Mouse (Mus musculus) hindbrain, embryonic 10.5 days (tissue): ENCODE measurements around the gene Coil. TPM values are rescaled to one million over a fixed set of nuclear protein-coding genes. Genes with fewer than 3 reads are reported as not detected.

Experiments
- DNase-seq: peaks from one replicate; pipeline ENCODE4 v3.0.0-alpha.2; 2017; ENCODE audit warnings: low spot score
- H3K27ac ChIP-seq: fragments of 300-500 bp; sonication (generic); 2 replicates; pipeline ENCODE4 v1.5.1; 2016; ENCODE audit warnings: mild to moderate bottlenecking, moderate library complexity
- H3K27me3 ChIP-seq: fragments of 300-500 bp; sonication (generic); 2 replicates; pipeline ENCODE4 v1.6.1; 2016; ENCODE audit warnings: mild to moderate bottlenecking; ENCODE audit not compliant: poor library complexity, insufficient read depth, severe bottlenecking
- H3K36me3 ChIP-seq: fragments of 300-500 bp; sonication (generic); 2 replicates; pipeline ENCODE4 v1.6.1; 2016; ENCODE audit warnings: mild to moderate bottlenecking, moderate library complexity
- H3K4me1 ChIP-seq: fragments of 300-500 bp; sonication (generic); replicated peaks from 2 replicates; pipeline ENCODE4 v1.6.1; 2016; ENCODE audit warnings: mild to moderate bottlenecking
- H3K4me3 ChIP-seq: fragments of 300-500 bp; sonication (generic); 2 replicates; pipeline ENCODE4 v1.5.1; 2016; ENCODE audit warnings: mild to moderate bottlenecking, moderate library complexity
- H3K9me3 ChIP-seq: fragments of 300-500 bp; sonication (generic); 2 replicates; pipeline ENCODE4 v1.6.1; 2016; ENCODE audit warnings: mild to moderate bottlenecking, moderate library complexity
- WGBS: fragments of 180-500 bp; shearing (Covaris S2); methylation state at CpG from one replicate; pipeline ENCODE4 v1.1.7; 2016; 5-methylcytosine and 5-hydroxymethylcytosine counted together
- polyA plus RNA-seq: library from polyadenylated mRNA; unstranded; fragments of >200 nt; fragmentation: Nextera tagmentation; extraction: Ambion mirVana; gene quantifications from 2 replicates; pipeline ENCODE4 v1.2.1, GENCODE M21; 2016

The Coil gene
- polyA plus RNA-seq, 1 experiment from 2014 or later = 25.9 TPM

DNA sequence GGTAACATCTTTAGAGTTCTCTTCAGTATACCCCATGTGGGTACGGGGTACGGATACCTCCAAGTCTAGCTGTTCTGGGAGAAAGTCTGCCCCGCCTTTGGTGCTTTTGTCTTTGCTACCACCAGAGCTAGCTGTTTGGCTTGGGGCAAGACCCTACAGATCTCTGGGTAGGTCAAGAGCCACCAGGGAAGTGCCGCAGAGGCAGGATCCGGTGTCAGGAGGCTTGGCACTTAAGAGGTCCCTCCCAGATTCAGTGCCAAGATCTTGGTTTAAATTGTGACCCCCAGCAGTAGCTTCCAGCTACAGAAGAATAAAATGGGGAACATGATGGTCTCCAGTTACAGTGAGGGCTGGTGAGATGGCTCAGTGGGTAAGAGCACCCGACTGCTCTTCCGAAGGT, 31.5 kb downstream of the Coil start:
- no peak overlapping the region for H3K27ac ChIP-seq
- peaks cover 32% of the 10 kb centered on the region for H3K27me3 ChIP-seq
- H3K36me3 ChIP-seq = no peaks in the 10 kb centered on the region
- H3K4me1 ChIP-seq = peaks cover 27% of the 10 kb centered on the region
- no peak for DNase-seq
- no peaks in the 10 kb centered on the region for H3K9me3 ChIP-seq
- no peak overlapping the region for H3K4me3 ChIP-seq
- 93% methylated on average over 7 of the region's 7 CpGs for WGBS

DNA sequence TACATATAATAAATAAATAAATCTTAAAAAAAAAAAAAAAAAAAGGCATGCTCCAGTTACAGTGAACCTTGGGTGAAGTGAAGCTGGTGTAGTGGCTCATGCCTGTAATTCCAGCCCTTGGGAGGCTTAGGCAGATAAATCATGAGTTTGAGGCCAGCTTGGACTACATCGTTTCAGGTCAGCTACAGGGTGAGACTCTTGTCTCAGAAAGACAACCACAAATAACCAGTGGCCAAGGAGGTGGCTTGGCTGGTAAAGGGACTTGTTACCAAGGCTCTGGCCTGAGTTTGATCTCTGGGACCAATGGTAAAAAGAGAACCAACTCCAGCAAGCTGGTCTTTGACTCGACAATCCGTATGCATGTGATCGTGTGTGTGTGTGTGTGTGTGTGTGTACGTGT, 32.0 kb downstream of the Coil start:
- Histone ChIP-seq H3K36me3 (no peaks in the 10 kb centered on the region), H3K27me3 (peaks cover 32% of the 10 kb centered on the region), H3K4me3 (no peak overlapping the region), H3K27ac (no peak overlapping the region), H3K9me3 (no peaks in the 10 kb centered on the region), H3K4me1 (peaks cover 27% of the 10 kb centered on the region)
- no peak for DNase-seq
- 93% methylated on average over 5 of the region's 5 CpGs for WGBS

DNA sequence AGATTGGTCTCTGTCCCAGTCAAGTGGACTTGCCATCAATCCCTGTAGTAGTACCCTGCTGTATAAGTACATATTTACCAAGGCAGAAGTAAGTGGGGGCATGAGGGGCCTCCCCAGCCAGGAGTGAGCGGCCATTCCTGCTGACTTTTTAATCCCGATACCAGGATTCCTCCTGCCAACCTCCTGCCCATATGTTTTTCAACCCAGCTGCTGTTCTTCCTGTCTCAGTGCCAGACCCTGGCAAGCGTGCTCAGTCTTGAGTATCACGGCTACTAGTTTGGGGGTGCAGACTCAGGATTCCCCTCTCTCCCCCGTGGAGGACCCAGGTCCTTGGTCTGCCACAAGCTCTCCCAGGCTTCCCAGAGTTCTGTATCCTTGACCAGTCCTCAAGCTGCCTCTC, 32.6 kb downstream of the Coil start:
- WGBS = 86% methylated on average over 5 of the region's 5 CpGs
- Histone ChIP-seq H3K27ac (no peak overlapping the region), H3K4me1 (peaks cover 27% of the 10 kb centered on the region), H3K4me3 (no peak overlapping the region), H3K27me3 (peaks cover 32% of the 10 kb centered on the region), H3K9me3 (no peaks in the 10 kb centered on the region), H3K36me3 (no peaks in the 10 kb centered on the region)
- DNase-seq = no peak

DNA sequence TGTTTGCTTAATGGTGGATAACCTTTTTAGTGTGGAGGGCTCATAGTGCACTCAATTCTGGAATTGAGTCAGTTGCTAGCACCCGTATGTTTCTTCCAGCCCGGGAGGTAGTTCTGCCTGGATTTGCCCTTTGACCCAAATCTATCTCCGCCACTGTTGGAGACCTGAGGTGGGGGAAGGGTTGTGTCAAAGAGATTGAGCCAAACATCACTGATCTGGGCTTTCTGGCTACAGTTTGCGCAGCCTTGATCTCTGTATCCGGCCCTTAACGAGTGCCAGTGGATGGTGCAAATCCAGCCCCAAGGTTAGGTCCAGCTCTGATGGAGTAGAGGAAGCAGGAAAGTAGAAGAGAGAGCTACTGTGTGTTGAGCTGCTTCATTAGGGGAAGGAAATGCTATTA, 33.0 kb downstream of the Coil start:
- Histone ChIP-seq H3K27ac (no peak overlapping the region), H3K9me3 (no peaks in the 10 kb centered on the region), H3K4me1 (peaks cover 27% of the 10 kb centered on the region), H3K27me3 (peaks cover 30% of the 10 kb centered on the region), H3K36me3 (no peaks in the 10 kb centered on the region), H3K4me3 (no peak overlapping the region)
- DNase-seq = no peak
- WGBS = 61% methylated on average over 6 of the region's 6 CpGs

DNA sequence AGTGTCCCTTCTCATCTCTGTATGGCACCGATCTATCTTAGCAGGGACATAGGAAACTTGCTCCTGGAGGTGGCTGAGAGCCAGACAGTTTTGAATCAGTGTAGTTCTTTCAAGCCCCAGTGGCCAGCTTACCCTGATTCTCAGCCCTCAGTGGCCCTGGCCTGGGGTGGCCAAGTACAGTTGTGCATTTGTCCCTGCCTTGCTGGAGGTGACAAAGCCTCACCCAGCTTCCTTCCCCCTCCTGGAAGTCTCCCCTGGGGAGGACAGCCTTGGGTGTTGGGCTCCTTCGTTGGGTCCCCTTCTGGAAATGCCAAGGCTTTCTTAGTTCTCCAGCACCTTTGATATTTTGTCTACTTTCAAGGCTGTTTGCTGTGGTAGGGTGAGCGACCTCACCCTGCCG, 33.7 kb downstream of the Coil start:
- no peak overlapping the region for H3K4me3 ChIP-seq
- WGBS = 87% methylated on average over 4 of the region's 4 CpGs
- H3K27ac ChIP-seq = 0 out of 2 replicates have a peak overlapping the region, but pooled peaks have one; percentile 35
- peaks cover 26% of the 10 kb centered on the region for H3K4me1 ChIP-seq
- H3K27me3 ChIP-seq = peaks cover 24% of the 10 kb centered on the region
- no peaks in the 10 kb centered on the region for H3K36me3 ChIP-seq
- no peak for DNase-seq
- no peaks in the 10 kb centered on the region for H3K9me3 ChIP-seq

DNA sequence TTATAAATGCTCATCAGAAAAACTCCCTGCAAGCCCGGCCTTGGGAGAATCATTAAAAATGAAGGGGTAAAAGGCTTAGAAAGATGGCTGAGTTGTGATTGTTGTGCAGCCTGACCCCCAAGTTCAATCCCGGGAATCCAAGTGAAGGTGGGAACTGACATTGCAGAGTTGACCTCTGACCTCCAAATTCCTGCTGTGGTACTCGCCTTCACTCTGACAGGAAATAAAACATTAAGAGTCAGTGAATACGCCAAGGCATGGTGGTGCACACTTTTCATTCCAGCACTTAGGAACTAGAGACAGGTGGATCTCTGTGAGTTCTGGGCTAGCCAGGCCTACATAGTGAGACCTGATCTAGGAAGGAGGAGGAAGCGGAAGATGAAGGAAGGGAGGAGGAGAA, 35.4 kb downstream of the Coil start:
- Histone ChIP-seq H3K4me3 (no peak overlapping the region), H3K36me3 (no peaks in the 10 kb centered on the region), H3K27ac (no peak overlapping the region), H3K27me3 (peaks cover 6% of the 10 kb centered on the region), H3K9me3 (no peaks in the 10 kb centered on the region), H3K4me1 (peaks cover 21% of the 10 kb centered on the region)
- 77% methylated on average over 5 of the region's 5 CpGs for WGBS
- DNase-seq = no peak

DNA sequence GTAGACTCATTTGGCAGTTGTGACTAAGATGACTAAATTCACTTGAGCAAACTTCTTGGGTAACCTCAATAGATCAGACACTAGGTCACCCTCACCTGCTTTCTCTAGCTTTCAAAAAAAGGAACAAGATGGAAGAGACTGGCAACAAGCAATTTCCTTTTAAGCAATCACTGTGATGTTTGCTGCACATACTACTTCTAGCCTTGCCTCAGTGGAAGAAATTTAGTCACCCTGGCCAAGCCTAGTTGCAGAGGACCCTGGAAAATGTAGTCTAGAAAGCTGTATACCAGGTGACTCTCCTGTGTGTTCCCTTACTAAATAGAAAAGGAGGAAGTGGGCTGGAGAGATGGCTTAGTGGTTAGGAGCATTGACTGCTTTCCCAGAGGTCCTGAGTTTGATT, 36.4 kb downstream of the Coil start:
- H3K36me3 ChIP-seq = no peaks in the 10 kb centered on the region
- H3K9me3 ChIP-seq = no peaks in the 10 kb centered on the region
- H3K4me3 ChIP-seq = no peak overlapping the region
- H3K27me3 ChIP-seq = 0 out of 2 replicates have a peak, but pooled peaks cover 2% of the 10 kb centered on the region
- H3K27ac ChIP-seq = no peak overlapping the region
- DNase-seq = no peak
- H3K4me1 ChIP-seq = peaks cover 21% of the 10 kb centered on the region

DNA sequence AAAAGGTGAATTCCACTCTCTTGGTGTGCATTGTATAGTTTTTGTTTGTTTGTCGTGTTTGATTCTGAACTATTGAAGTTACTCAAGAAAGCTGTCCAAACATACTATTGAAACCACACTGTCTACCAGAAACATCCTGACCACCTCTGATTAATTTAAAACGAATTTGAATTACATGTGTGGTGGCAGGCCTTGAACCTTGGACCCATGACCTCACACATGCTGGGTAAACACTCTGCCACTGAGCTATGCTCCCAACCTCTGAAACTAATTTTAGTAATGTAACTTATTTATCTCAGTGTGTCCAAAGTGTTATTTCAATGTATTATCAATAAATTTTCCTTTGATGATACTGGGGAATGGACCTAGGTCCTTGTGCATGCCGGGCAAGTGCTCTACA, 37.5 kb downstream of the Coil start:
- no peaks in the 10 kb centered on the region for H3K27me3 ChIP-seq
- DNase-seq = no peak
- WGBS = 85% methylated on average over 3 of the region's 3 CpGs
- no peak overlapping the region for H3K27ac ChIP-seq
- H3K4me3 ChIP-seq = no peak overlapping the region
- no peaks in the 10 kb centered on the region for H3K9me3 ChIP-seq
- H3K36me3 ChIP-seq = no peaks in the 10 kb centered on the region
- peaks cover 20% of the 10 kb centered on the region for H3K4me1 ChIP-seq

DNA sequence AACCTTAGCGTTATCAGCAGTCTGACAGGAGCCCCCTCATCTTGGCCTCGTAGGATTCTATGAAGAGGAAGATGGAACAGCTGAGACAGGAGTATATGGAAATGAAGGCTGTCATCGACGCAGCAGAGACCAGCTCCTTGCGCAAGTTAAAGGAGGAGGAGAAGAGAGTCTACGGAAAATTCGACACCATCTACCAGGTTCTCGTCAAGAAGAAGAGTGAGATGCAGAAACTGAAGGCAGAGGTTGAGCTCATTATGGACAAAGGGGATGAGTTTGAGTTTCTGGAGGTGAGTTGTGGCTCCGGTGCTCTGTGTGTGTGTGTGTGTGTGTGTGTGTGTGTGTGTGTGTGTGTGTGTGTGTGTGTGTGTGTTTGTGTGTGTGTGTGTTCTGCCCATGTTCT, 39.0 kb downstream of the Coil start:
- Histone ChIP-seq H3K27ac (no peak overlapping the region), H3K4me3 (no peak overlapping the region), H3K4me1 (0 out of 2 replicates have a peak, but pooled peaks cover 7% of the 10 kb centered on the region), H3K9me3 (no peaks in the 10 kb centered on the region), H3K36me3 (no peaks in the 10 kb centered on the region), H3K27me3 (no peaks in the 10 kb centered on the region)
- DNase-seq = no peak
- WGBS = 91% methylated on average over 9 of the region's 9 CpGs

DNA sequence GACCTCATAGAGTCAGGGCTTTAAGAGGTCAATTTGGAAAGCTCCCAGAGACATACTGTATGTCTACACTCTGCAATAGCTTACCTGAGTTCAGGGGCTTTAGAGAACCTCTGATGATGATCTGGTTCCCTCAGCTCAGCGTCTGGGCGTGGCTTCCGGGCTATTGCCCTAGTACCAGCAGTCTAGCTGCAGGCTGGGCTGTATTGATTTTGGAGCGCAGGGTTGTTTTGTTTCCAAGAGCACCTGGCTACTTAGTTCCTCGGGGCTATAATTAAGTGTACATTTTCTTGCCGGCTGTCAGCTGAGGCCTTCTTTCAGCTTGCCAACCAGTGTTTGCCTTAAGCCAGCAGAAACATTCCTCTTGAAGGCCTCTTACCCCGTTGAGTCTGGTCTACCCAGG, 39.4 kb downstream of the Coil start:
- 0 out of 2 replicates have a peak, but pooled peaks cover 7% of the 10 kb centered on the region for H3K4me1 ChIP-seq
- no peaks in the 10 kb centered on the region for H3K36me3 ChIP-seq
- no peaks in the 10 kb centered on the region for H3K9me3 ChIP-seq
- no peak for DNase-seq
- 0 out of 2 replicates have a peak overlapping the region, but pooled peaks have one; percentile 23 for H3K27ac ChIP-seq
- 88% methylated on average over 7 of the region's 7 CpGs for WGBS
- H3K4me3 ChIP-seq = no peak overlapping the region
- H3K27me3 ChIP-seq = no peaks in the 10 kb centered on the region

DNA sequence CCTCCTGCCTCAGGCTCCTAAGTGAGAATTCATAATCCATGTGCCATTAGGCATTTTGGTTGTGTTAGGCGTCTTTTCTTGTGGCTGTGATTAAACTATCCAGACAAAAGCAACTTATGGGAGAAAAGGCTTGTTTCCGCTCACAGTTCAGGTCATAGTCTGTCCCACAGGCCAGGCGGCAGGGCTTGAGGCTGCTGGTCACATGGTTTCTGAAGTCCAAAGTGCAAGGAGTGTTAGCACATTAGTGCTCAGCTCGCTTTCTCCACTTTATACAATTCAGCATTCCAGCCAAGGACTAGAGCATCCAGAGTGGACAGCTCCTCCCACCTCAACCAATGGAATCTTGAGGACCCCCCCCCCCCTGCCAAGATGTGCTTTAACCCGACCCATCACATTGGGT, 42.2 kb downstream of the Coil start:
- no peaks in the 10 kb centered on the region for H3K9me3 ChIP-seq
- no peak for DNase-seq
- no peak overlapping the region for H3K4me3 ChIP-seq
- H3K27me3 ChIP-seq = no peaks in the 10 kb centered on the region
- 0 out of 2 replicates have a peak, but pooled peaks cover 4% of the 10 kb centered on the region for H3K36me3 ChIP-seq
- no peak overlapping the region for H3K27ac ChIP-seq
- H3K4me1 ChIP-seq = 0 out of 2 replicates have a peak, but pooled peaks cover 7% of the 10 kb centered on the region
- 86% methylated on average over 5 of the region's 5 CpGs for WGBS

DNA sequence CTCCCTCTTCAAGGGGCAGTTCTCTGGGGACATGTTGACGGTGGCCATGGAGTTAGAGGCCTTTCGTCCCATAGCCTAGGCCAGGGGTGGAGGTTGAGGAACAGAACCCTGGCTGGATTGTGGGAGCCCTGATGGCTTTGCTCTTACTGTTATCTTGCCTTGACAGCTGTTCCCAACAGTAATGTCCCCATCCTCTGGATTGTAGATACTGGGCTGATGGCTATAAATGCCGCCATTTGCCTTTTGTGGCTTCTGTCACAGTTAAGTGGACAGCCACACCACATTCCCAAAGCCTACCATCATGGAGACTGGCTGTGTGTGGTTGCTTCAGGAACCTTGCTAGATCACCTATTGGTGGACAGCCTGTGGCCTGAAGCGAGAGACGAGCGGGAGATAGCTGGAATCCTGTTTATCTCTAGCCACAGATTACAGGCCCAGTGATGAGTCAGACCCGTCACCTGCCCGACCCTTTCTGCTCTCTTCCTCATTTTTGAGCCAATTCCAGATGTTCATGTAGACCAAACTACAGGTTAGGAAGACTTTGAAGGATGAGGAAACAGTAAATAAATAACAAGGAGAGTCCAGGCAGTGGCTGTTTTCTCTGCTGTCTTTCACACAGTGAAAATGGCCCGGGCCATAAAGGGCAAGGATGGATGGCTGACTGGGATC, 47.6 kb downstream of the Coil start:
- peaks cover 17% of the 10 kb centered on the region for H3K4me1 ChIP-seq
- no peak overlapping the region for H3K4me3 ChIP-seq
- H3K27me3 ChIP-seq = no peaks in the 10 kb centered on the region
- no peak for DNase-seq
- H3K36me3 ChIP-seq = 0 out of 2 replicates have a peak, but pooled peaks cover 4% of the 10 kb centered on the region
- no peak overlapping the region for H3K27ac ChIP-seq
- WGBS = 93% methylated on average over 9 of the region's 9 CpGs
- no peaks in the 10 kb centered on the region for H3K9me3 ChIP-seq

DNA sequence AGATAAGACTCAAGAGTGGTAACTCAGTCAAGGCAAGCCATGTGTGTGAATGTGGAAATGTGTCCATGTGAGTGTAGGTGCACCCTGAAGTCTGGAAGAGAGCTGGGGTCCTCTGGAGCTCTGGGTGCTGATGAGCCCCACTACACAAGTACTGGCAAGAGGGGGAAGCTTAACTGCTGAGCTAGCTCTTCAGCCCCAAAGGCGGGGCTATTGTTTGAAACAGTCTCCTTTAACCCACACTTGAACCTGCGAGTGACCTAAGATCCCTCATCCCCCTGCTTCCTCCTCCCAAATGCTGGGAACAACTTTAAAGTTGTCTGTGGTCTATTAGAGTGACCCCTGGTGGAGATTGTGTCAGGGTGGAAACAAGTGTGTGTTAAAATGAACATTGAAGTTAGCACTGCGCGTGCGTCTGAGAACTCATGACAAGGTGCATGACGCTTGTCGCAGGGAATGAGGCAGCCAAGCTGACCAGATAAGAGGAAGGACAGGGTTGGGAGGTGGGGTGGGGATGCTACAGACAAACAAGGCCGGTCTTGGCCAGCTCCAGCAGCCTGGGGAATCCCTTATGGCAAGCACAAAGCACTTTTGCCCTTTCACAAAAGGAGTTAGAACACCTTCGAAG, 50.7 kb downstream of the Coil start:
- Histone ChIP-seq H3K36me3 (0 out of 2 replicates have a peak, but pooled peaks cover 4% of the 10 kb centered on the region), H3K27me3 (no peaks in the 10 kb centered on the region), H3K4me1 (peaks cover 17% of the 10 kb centered on the region), H3K9me3 (no peaks in the 10 kb centered on the region), H3K27ac (no peak overlapping the region), H3K4me3 (no peak overlapping the region)
- 70% methylated on average over 9 of the region's 9 CpGs for WGBS
- DNase-seq = no peak
